Mouse (Mus musculus) brain, embryonic 14.5 days (tissue): ENCODE measurements around the gene Celsr1.

Experiments
- CTCF ChIP-seq: fragments of 200-500 bp; IDR thresholded peaks from 2 replicates; pipeline ENCODE4 v1.5.1; 2012; ENCODE audit warnings: inconsistent platforms, mild to moderate bottlenecking, moderate library complexity, borderline replicate concordance; ENCODE audit not compliant: insufficient read depth, insufficient read length; ENCODE audit errors: extremely low read depth
- POLR2A ChIP-seq: fragments of 200-500 bp; IDR thresholded peaks from 2 replicates; pipeline ENCODE4 v1.6.1; 2012; ENCODE audit warnings: mild to moderate bottlenecking, inconsistent platforms, borderline replicate concordance; ENCODE audit not compliant: poor library complexity, insufficient read depth, insufficient read length, severe bottlenecking; ENCODE audit errors: extremely low read depth

DNA sequence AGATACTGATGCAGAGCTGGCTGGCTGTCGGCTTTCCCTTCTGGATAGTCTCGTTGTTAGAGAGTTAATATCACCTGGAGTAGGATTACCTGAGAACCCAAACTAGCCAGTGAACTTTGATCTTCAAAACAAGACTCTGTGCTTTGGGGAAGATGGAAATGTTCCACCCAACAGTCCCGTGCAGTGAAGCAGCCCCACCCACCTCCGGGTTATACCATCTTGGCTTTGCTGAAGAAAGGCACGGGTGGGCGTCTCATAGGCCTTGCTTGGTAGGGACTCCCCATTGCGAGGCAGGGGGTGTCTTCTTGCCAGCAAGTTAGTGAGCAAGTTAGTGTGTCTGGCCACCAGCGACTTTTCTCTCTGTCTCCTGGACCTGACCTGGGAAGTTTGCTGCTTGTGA, 42.8 kb upstream of the Celsr1 start:
- TF ChIP-seq CTCF (no peak), POLR2A (no peak)
